Mouse (Mus musculus) megakaryocyte-erythroid progenitor cell, adult 5 weeks (primary cell): ENCODE results near the gene Rrn3. TPM values are rescaled to one million over a fixed set of nuclear protein-coding genes. Genes with fewer than 3 reads are reported as not detected.

Source experiments
- polyA plus RNA-seq: library from polyadenylated mRNA; stranded (reverse); fragments of >175 nt; gene quantifications from 2 replicates; pipeline ENCODE4 v1.2.3, GENCODE M21; 2012

Gene Rrn3
- 11.3 and 12.5 TPM in 2 replicates for polyA plus RNA-seq

DNA sequence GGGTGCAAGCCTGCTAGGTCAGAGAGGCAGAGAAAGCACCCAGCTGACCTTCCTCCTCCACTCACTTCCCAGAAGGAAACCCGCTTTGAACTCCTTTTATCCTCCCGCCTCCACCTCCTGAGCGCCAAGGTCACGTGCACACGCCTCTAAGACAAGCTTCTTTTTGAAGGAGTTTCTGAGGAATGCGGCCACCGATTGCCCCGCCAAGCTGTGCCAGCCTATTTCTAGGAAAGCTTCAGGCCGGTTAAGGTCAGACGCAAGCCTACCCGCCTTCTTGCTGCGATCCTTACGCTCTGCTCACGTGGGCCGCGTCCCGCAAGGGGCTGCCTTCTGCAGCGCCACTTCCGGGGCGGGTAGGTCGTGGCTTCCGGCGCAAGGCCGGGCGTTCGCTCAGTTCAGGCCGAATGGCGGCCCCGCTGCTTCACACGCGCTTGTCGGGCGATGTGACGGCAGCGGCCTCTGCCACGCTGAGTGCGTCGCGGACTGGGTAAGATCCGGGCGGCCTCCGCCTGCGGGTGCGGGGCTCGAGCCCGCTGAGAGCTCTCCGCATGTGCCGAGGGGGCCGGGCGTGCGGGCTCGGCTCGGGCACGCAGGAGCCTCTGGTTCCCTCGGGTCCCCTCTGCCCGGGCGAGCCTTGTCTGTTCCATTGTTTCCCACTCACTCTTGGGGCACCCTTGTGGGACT is at the start of gene Rrn3:
Gene Rrn3, plus strand, starts transcription at position 356 of the 684 bp plus-strand sequence.

DNA sequence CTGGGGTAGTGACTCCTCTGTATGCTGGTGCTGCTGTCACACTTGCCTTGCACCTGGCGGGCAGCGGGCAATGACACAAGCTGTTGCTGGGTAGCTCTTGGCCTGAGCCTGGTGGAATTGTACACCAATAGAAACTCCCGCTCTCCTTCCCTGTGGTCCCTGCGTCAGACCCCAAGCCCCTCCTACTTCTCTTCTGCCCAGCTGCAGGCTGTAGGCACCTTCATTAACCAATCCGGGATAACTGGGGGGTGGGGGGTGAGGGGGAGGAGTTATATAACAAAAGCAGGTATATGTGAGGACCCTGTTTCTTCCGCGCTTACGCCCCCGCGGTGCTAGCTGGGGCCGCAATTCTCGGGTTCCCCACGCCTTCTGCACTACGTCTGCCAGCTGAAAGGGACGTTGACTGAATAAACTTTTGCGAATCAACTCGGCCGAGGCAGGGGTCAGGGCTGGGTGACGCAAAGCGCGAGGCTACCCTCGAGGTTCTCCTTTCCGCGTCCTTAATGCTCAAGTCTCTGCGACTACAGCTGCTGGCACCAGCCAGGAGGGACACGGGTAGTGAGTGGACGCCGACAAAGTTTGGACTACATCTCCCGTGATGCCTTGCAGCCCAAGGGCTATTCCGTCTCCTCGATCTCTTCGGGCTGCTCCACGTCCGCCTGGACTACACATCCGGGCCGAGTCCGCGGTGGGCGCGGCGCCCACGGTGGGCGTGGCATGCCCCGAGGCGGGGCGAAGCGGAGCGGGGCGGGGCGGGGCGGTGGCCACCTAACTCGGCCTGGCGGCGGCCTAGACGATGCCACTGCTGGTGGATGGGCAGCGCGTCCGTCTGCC is 38.3 kb downstream of the Rrn3 start, which contains the start of gene Ntan1:
Gene Ntan1, plus strand, starts transcription at position 286 of the 834 bp plus-strand sequence.

Other genes with a start within 250 kb of the Rrn3 start
- 34.8 and 37.5 TPM in 2 replicates for gene Parn, start 112.5 kb upstream of the Rrn3 start, polyA plus RNA-seq
- gene Bfar, start 108.8 kb upstream of the Rrn3 start, polyA plus RNA-seq, result 3.1 and 4.2 TPM in 2 replicates
- 1.5 and 1.7 TPM in 2 replicates for gene 3110001I22Rik, start 108.8 kb upstream of the Rrn3 start, polyA plus RNA-seq
- gene Pla2g10, start 49.7 kb upstream of the Rrn3 start, polyA plus RNA-seq, result not detected in 2 replicates
- gene Ntan1, start 38.1 kb downstream of the Rrn3 start, polyA plus RNA-seq, result 18.8 and 22.9 TPM in 2 replicates
- gene Pdxdc1, start 122.4 kb downstream of the Rrn3 start, polyA plus RNA-seq, result 50.1 and 57.6 TPM in 2 replicates
- 0.02 and 0.07 TPM in 2 replicates for gene Mpv17l, start 122.5 kb downstream of the Rrn3 start, polyA plus RNA-seq
- gene 2900011O08Rik, start 205.9 kb downstream of the Rrn3 start, polyA plus RNA-seq, result 0.10 and 0.26 TPM in 2 replicates
- 5.3 and 5.9 TPM in 2 replicates for gene Ifitm7, start 206.2 kb downstream of the Rrn3 start, polyA plus RNA-seq